Mouse (Mus musculus) brown adipose tissue, adult 24 weeks (tissue): ENCODE results near the gene Prkar1a. TPM values are rescaled to one million over a fixed set of nuclear protein-coding genes. Genes with fewer than 3 reads are reported as not detected.

Experiments used
- H3K27ac ChIP-seq: fragments of 200-500 bp; replicated peaks from 2 replicates; pipeline ENCODE4 v1.5.1; 2012; ENCODE audit warnings: low read depth, mild to moderate bottlenecking, low read length
- H3K4me1 ChIP-seq: fragments of 200-500 bp; 2 replicates; pipeline ENCODE4 v1.6.1; 2012; ENCODE audit warnings: low read length, mixed read lengths; ENCODE audit not compliant: control insufficient read depth, insufficient read depth, insufficient read length
- H3K4me3 ChIP-seq: fragments of 200-500 bp; 2 replicates; pipeline ENCODE4 v1.5.1; 2012; ENCODE audit warnings: low read depth, mild to moderate bottlenecking, low read length, moderate library complexity; ENCODE audit not compliant: insufficient read depth
- polyA plus RNA-seq: library from polyadenylated mRNA; stranded (reverse); fragments of >200 nt; gene quantifications from 2 replicates; pipeline ENCODE4 v1.2.4, GENCODE M21; 2012; ENCODE audit not compliant: missing spikeins, insufficient read depth, insufficient read length

Prkar1a gene
- polyA plus RNA-seq, 1 experiment = 98.4 TPM

- no peak overlapping the region for H3K27ac ChIP-seq
- peaks cover 12% of the 10 kb centered on the region for H3K4me1 ChIP-seq
- no peak overlapping the region for H3K4me3 ChIP-seq
These were observed 26.0 kb downstream of the Prkar1a start for GRCm38 (mm10) chr11:109675208-109675607.

- Histone ChIP-seq H3K4me3 (no peak overlapping the region), H3K27ac (no peak overlapping the region), H3K4me1 (peaks cover 8% of the 10 kb centered on the region)
These were observed 26.6 kb downstream of the Prkar1a start for GRCm38 (mm10) chr11:109675771-109676170.

- H3K4me3 ChIP-seq = no peak overlapping the region
- H3K27ac ChIP-seq = no peak overlapping the region
These were observed 27.6 kb downstream of the Prkar1a start for GRCm38 (mm10) chr11:109676621-109677373.

GRCm38 (mm10) chr11:109678291-109678690 is 29.1 kb downstream of the Prkar1a start:
- Histone ChIP-seq H3K27ac (no peak overlapping the region), H3K4me1 (no peaks in the 10 kb centered on the region), H3K4me3 (no peak overlapping the region)

More at GRCm38 (mm10) chr11:109676621-109677373, 27.6 kb downstream of the Prkar1a start:
- H3K4me1 ChIP-seq = peaks cover 3% of the 10 kb centered on the region; the same call in 1 of the 2 replicates

- Histone ChIP-seq H3K27ac (no peak overlapping the region), H3K4me3 (no peak overlapping the region), H3K4me1 (no peaks in the 10 kb centered on the region)
These were observed 31.7 kb downstream of the Prkar1a start for GRCm38 (mm10) chr11:109680934-109681333.

GRCm38 (mm10) chr11:109681556-109681955 is 32.4 kb downstream of the Prkar1a start:
- no peaks in the 10 kb centered on the region for H3K4me1 ChIP-seq
- 0 out of 2 replicates have a peak overlapping the region, but pooled peaks have one; percentile 27 for H3K27ac ChIP-seq
- no peak overlapping the region for H3K4me3 ChIP-seq

GRCm38 (mm10) chr11:109682221-109682620 is 33.0 kb downstream of the Prkar1a start:
- Histone ChIP-seq H3K27ac (no peak overlapping the region), H3K4me3 (no peak overlapping the region), H3K4me1 (no peaks in the 10 kb centered on the region)

- H3K4me3 ChIP-seq = no peak overlapping the region
- peaks cover 6% of the 10 kb centered on the region for H3K4me1 ChIP-seq
- no peak overlapping the region for H3K27ac ChIP-seq
These were observed 40.3 kb downstream of the Prkar1a start for GRCm38 (mm10) chr11:109689539-109689938.

- no peak overlapping the region for H3K4me3 ChIP-seq
- H3K4me1 ChIP-seq = peaks cover 6% of the 10 kb centered on the region
- 0 out of 2 replicates have a peak overlapping the region, but pooled peaks have one; percentile 17 for H3K27ac ChIP-seq
These were observed 43.5 kb downstream of the Prkar1a start for GRCm38 (mm10) chr11:109692737-109693136.

GRCm38 (mm10) chr11:109696519-109696918 is 47.3 kb downstream of the Prkar1a start:
- Histone ChIP-seq H3K4me1 (peaks cover 6% of the 10 kb centered on the region), H3K27ac (no peak overlapping the region), H3K4me3 (no peak overlapping the region)

GRCm38 (mm10) chr11:109697089-109697643 is 48.0 kb downstream of the Prkar1a start:
- Histone ChIP-seq H3K4me1 (peaks cover 5% of the 10 kb centered on the region), H3K4me3 (no peak overlapping the region), H3K27ac (no peak overlapping the region)

GRCm38 (mm10) chr11:109698740-109699139 is 49.5 kb downstream of the Prkar1a start:
- Histone ChIP-seq H3K4me1 (peaks cover 5% of the 10 kb centered on the region; the same call in 1 of the 2 replicates), H3K4me3 (no peak overlapping the region), H3K27ac (no peak overlapping the region)

GRCm38 (mm10) chr11:109699784-109700183 is 50.6 kb downstream of the Prkar1a start:
- Histone ChIP-seq H3K4me1 (peaks cover 5% of the 10 kb centered on the region; the same call in 1 of the 2 replicates), H3K4me3 (no peak overlapping the region), H3K27ac (no peak overlapping the region)

- peak overlapping the region; percentile 0 for H3K27ac ChIP-seq
These were observed 51.6 kb downstream of the Prkar1a start for GRCm38 (mm10) chr11:109700761-109701160.

GRCm38 (mm10) chr11:109702031-109702815 is 53.0 kb downstream of the Prkar1a start:
- Histone ChIP-seq H3K4me1 (peaks cover 7% of the 10 kb centered on the region; the same call in 1 of the 2 replicates), H3K27ac (peak overlapping the region; percentile 44), H3K4me3 (no peak overlapping the region)

More at GRCm38 (mm10) chr11:109700761-109701160, 51.6 kb downstream of the Prkar1a start:
- no peak overlapping the region for H3K4me3 ChIP-seq
- peaks cover 5% of the 10 kb centered on the region; the same call in 1 of the 2 replicates for H3K4me1 ChIP-seq
